ENCODE assay signal across 20 mouse cellular contexts in genomic region chr11:95572227-95572626, GRCm38 (mm10). TPM values are rescaled to one million over a fixed set of nuclear protein-coding genes. Genes with fewer than 3 reads are reported as not detected.
DNase-seq lines count a peak whose midpoint lies in the region; ATAC-seq and TF ChIP-seq lines count a peak whose summit lies in the region.
"Had no signal": no experiment of that assay in that cellular context is flagged by ENCODE, and none has a peak within 500 bp of the region (broad histone marks: within the 10 kb centered on the region; RNA-seq: fewer than 3 reads in every experiment).

No protein-coding gene starts in this region.

- WGBS in forebrain, embryonic 13.5 days = 59% methylated on average over 3 of the region's 3 CpGs
- 68% methylated on average over 3 of the region's 3 CpGs for WGBS in forebrain, embryonic 12.5 days
- WGBS in embryonic facial prominence, embryonic 14.5 days = 32% methylated on average over 3 of the region's 3 CpGs
- WGBS in stomach, postnatal 0 days = 30% methylated on average over 3 of the region's 3 CpGs

- peaks cover 25% of the 10 kb centered on the region for H3K4me1 ChIP-seq in forebrain, embryonic 13.5 days
- H3K4me1 ChIP-seq in forebrain, embryonic 12.5 days = peaks cover 20% of the 10 kb centered on the region
- peaks cover 47% of the 10 kb centered on the region for H3K4me1 ChIP-seq in embryonic facial prominence, embryonic 14.5 days (ENCODE audit: control insufficient read depth, insufficient read depth, low read length)
- peaks cover 9% of the 10 kb centered on the region for H3K4me1 ChIP-seq in stomach, postnatal 0 days (replicated peaks; ENCODE audit: control insufficient read depth, insufficient read depth)

- H3K4me3 ChIP-seq in forebrain, embryonic 13.5 days = no peak overlapping the region
- no peak overlapping the region for H3K4me3 ChIP-seq in forebrain, embryonic 12.5 days (replicated peaks)
- no peak overlapping the region for H3K4me3 ChIP-seq in embryonic facial prominence, embryonic 14.5 days (ENCODE audit: low read depth, low read length)
- H3K4me3 ChIP-seq in stomach, postnatal 0 days (ENCODE audit: low read depth, low read length) = no peak overlapping the region
- H3K4me3 ChIP-seq: heart, embryonic 12.5 days; hindbrain, embryonic 15.5 days had no signal

- no peaks in the 10 kb centered on the region for H3K36me3 ChIP-seq in forebrain, embryonic 13.5 days (ENCODE audit: poor library complexity, severe bottlenecking)
- no peaks in the 10 kb centered on the region for H3K36me3 ChIP-seq in forebrain, embryonic 12.5 days (replicated peaks)
- H3K36me3 ChIP-seq in embryonic facial prominence, embryonic 14.5 days (ENCODE audit: control insufficient read depth, insufficient read depth, low read length) = peaks cover 7% of the 10 kb centered on the region
- no peaks in the 10 kb centered on the region for H3K36me3 ChIP-seq in stomach, postnatal 0 days (ENCODE audit: control insufficient read depth, insufficient read depth, low read length)
- H3K36me3 ChIP-seq: G1E; heart, embryonic 12.5 days; hindbrain, embryonic 15.5 days had no signal

- no peak for TF ChIP-seq CTCF in stomach, postnatal 0 days (IDR thresholded peaks at IDR 0.05; ENCODE audit: low read depth)

- H3K9me3 ChIP-seq in forebrain, embryonic 13.5 days (replicated peaks) = no peaks in the 10 kb centered on the region
- H3K9me3 ChIP-seq in forebrain, embryonic 12.5 days = no peaks in the 10 kb centered on the region
- H3K9me3 ChIP-seq in embryonic facial prominence, embryonic 14.5 days (ENCODE audit: control insufficient read depth, low read length) = no peaks in the 10 kb centered on the region
- no peaks in the 10 kb centered on the region for H3K9me3 ChIP-seq in stomach, postnatal 0 days (ENCODE audit: control insufficient read depth, low read length)
- H3K9me3 ChIP-seq: G1E; heart, embryonic 12.5 days; hindbrain, embryonic 15.5 days had no signal

- H3K4me2 ChIP-seq in forebrain, embryonic 13.5 days = no peak overlapping the region
- no peak overlapping the region for H3K4me2 ChIP-seq in forebrain, embryonic 12.5 days
- no peak overlapping the region for H3K4me2 ChIP-seq in embryonic facial prominence, embryonic 14.5 days (ENCODE audit: low read depth, low read length)
- no peak overlapping the region for H3K4me2 ChIP-seq in stomach, postnatal 0 days (replicated peaks; ENCODE audit: low read depth)
- H3K4me2 ChIP-seq: heart, embryonic 12.5 days; hindbrain, embryonic 15.5 days had no signal

- DNase-seq in MN1 (ENCODE audit: low spot score) = peak; percentile 54
- DNase-seq in embryonic facial prominence, embryonic 14.5 days (ENCODE audit: low spot score) = peak; percentile 53
- peak; percentile 31 for DNase-seq in stomach, postnatal 0 days (ENCODE audit: low spot score)
- DNase-seq in gastrocnemius, postnatal 10 days = no peak
- no peak for DNase-seq in spleen, postnatal 10 days (ENCODE audit: low spot score in 2 of 2)
- DNase-seq: adrenal gland, postnatal 10 days; B cell, adult 2 months; cerebellum, adult 11 months; cerebellum, adult 8-10 months; cerebellum, postnatal 14 days; heart, postnatal 36 days; kidney, adult 11 months had no signal

- no peak for ATAC-seq in forebrain, embryonic 13.5 days
- ATAC-seq in forebrain, embryonic 12.5 days (ENCODE audit: low FRiP score) = no peak
- ATAC-seq in embryonic facial prominence, embryonic 14.5 days (ENCODE audit: low read depth) = no peak
- ATAC-seq in stomach, postnatal 0 days (ENCODE audit: low FRiP score, low TSS enrichment) = no peak
- ATAC-seq: CD4-positive, CD25-positive, alpha-beta regulatory T cell, adult 4 months; forebrain, embryonic 14.5 days had no signal

- H3K9ac ChIP-seq in forebrain, embryonic 13.5 days = 0 out of 2 replicates have a peak overlapping the region, but pooled peaks have one; percentile 8
- no peak overlapping the region for H3K9ac ChIP-seq in forebrain, embryonic 12.5 days
- H3K9ac ChIP-seq in embryonic facial prominence, embryonic 14.5 days (ENCODE audit: low read depth, low read length) = no peak overlapping the region
- no peak overlapping the region for H3K9ac ChIP-seq in stomach, postnatal 0 days (ENCODE audit: low read length)
- H3K9ac ChIP-seq: heart, embryonic 12.5 days; hindbrain, embryonic 15.5 days had no signal

- H3K27me3 ChIP-seq in forebrain, embryonic 13.5 days = peaks cover 13% of the 10 kb centered on the region; the same call in 1 of the 2 replicates
- peaks cover 42% of the 10 kb centered on the region for H3K27me3 ChIP-seq in forebrain, embryonic 12.5 days
- peaks cover 5% of the 10 kb centered on the region; the same call in 1 of the 2 replicates for H3K27me3 ChIP-seq in embryonic facial prominence, embryonic 14.5 days (replicated peaks; ENCODE audit: control insufficient read depth, insufficient read depth, low read length)
- H3K27me3 ChIP-seq in stomach, postnatal 0 days (ENCODE audit: control insufficient read depth, insufficient read depth, low read length) = no peaks in the 10 kb centered on the region

- H3K27ac ChIP-seq in forebrain, embryonic 13.5 days = no peak overlapping the region
- H3K27ac ChIP-seq in forebrain, embryonic 12.5 days = no peak overlapping the region
- H3K27ac ChIP-seq in embryonic facial prominence, embryonic 14.5 days (replicated peaks; ENCODE audit: low read depth, low read length) = no peak overlapping the region
- H3K27ac ChIP-seq in stomach, postnatal 0 days (replicated peaks) = no peak overlapping the region
- H3K27ac ChIP-seq: hindbrain, embryonic 15.5 days had no signal

- no peak for TF ChIP-seq EP300 in stomach, postnatal 0 days (optimal IDR thresholded peaks at IDR 0.05)

RNA-seq across cellular contexts. Expression of gene Ngfr, which starts 15.3 kb away (rescaled TPM):
- 6.3 and 7.5 TPM in 2 replicates for polyA plus RNA-seq in forebrain, embryonic 13.5 days (2015; fragmentation: Nextera tagmentation; extraction: Ambion mirVana)
- polyA plus RNA-seq in forebrain, embryonic 12.5 days (2016; fragmentation: Nextera tagmentation; extraction: Ambion mirVana) = 10.5 and 10.9 TPM in 2 replicates
- polyA plus RNA-seq in embryonic facial prominence, embryonic 14.5 days (2014; fragmentation: Nextera tagmentation; extraction: Ambion mirVana) = 47.5 and 58.7 TPM in 2 replicates
- polyA plus RNA-seq in stomach, postnatal 0 days (2015; fragmentation: Nextera tagmentation; extraction: Ambion mirVana) = 3.9 and 4.8 TPM in 2 replicates
- 1 to 10 TPM; 8.1 to 8.5 TPM for total RNA-seq in gastrocnemius, postnatal 10 days (2021)
- total RNA-seq: common myeloid progenitor, adult 5-6 weeks had no signal
- polyA plus RNA-seq: CD4-positive, CD25-positive, alpha-beta regulatory T cell, adult 4 months; G1E had no signal

RNA-seq across cellular contexts. Expression of gene Nxph3, which starts 57.9 kb away (rescaled TPM):
- polyA plus RNA-seq in forebrain, embryonic 13.5 days (2015; fragmentation: Nextera tagmentation; extraction: Ambion mirVana) = 1.8 and 2.2 TPM in 2 replicates
- polyA plus RNA-seq in forebrain, embryonic 12.5 days (2016; fragmentation: Nextera tagmentation; extraction: Ambion mirVana) = 0.57 and 0.87 TPM in 2 replicates
- polyA plus RNA-seq in embryonic facial prominence, embryonic 14.5 days (2014; fragmentation: Nextera tagmentation; extraction: Ambion mirVana) = 0.72 and 1.1 TPM in 2 replicates
- polyA plus RNA-seq in stomach, postnatal 0 days (2015; fragmentation: Nextera tagmentation; extraction: Ambion mirVana) = 0.44 and 0.76 TPM in 2 replicates
- 1 to 10 TPM in 1 of 2 experiments, under 1 TPM in 1; 0.87 to 1.1 TPM for total RNA-seq in gastrocnemius, postnatal 10 days (2021)
- total RNA-seq: common myeloid progenitor, adult 5-6 weeks had no signal
- polyA plus RNA-seq: CD4-positive, CD25-positive, alpha-beta regulatory T cell, adult 4 months; G1E had no signal

Comparison
In these comparisons a context has a peak if more than half of its experiments do, and no peak if none do; other contexts are left out.
1. DNase-seq: peak in MN1 (single experiment), embryonic facial prominence, embryonic 14.5 days (single experiment) and stomach, postnatal 0 days (single experiment); none in gastrocnemius, postnatal 10 days (single experiment) and spleen, postnatal 10 days (0 of 2).